ENCODE assay signal across 12 mouse cellular contexts in the genomic region with DNA sequence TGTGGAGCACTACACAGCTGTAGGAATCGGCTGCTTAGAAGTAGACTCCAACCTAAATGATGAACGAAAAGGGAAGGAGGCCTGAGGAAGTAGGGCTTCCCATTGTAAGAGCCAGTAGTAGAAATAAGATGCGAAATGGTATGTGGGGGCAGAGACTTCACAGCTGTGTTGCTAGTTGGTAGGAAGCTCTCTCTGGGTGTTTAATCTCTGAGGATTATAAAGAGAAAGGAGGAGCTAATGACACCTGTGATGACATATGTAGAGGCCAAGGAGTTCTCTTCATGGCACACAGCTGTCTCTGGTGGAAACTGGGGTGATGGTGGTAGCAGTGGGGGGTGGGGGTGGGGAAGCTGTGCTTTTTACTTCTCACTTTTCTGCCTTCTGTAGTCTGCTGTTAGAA. TPM values are rescaled to one million over a fixed set of nuclear protein-coding genes. Genes with fewer than 3 reads are reported as not detected.
DNase-seq lines count a peak whose midpoint lies in the region; ATAC-seq and TF ChIP-seq lines count a peak whose summit lies in the region.
"Had no signal": no experiment of that assay in that cellular context is flagged by ENCODE, and none has a peak within 500 bp of the region (broad histone marks: within the 10 kb centered on the region; RNA-seq: fewer than 3 reads in every experiment).

No protein-coding gene starts in this region.

- H3K27ac ChIP-seq in layer of hippocampus, adult 2 months: peak overlapping the region; percentile 48; the same call in 1 of the 2 replicates
- peak overlapping the region; percentile 75 for H3K27ac ChIP-seq in olfactory bulb, adult 2 months (ENCODE audit: insufficient read depth, low read depth, low read length)
- no peak overlapping the region for H3K27ac ChIP-seq in hindbrain, embryonic 13.5 days
- H3K27ac ChIP-seq: forebrain, embryonic 15.5 days had no signal

- DNase-seq in layer of hippocampus, adult 2 months (ENCODE audit: low spot score in 2 of 2): no peak
- no peak for DNase-seq in layer of hippocampus, postnatal 25 days (ENCODE audit: extremely low spot score in 1 of 2, low spot score in 1 of 2)
- no peak for DNase-seq in cerebellum, adult 8-10 months
- DNase-seq in urinary bladder, postnatal 10 days (ENCODE audit: low spot score): no peak
- DNase-seq: adrenal gland, postnatal 10 days; kidney, adult 8-10 months; liver, embryonic 13.5 days had no signal

- H3K4me2 ChIP-seq in hindbrain, embryonic 13.5 days: no peak overlapping the region
- H3K4me2 ChIP-seq: forebrain, embryonic 15.5 days; liver, embryonic 13.5 days had no signal

- no peaks in the 10 kb centered on the region for H3K9me3 ChIP-seq in hindbrain, embryonic 13.5 days
- H3K9me3 ChIP-seq: forebrain, embryonic 15.5 days; liver, embryonic 13.5 days had no signal

- TF ChIP-seq POLR2A in olfactory bulb, adult 2 months (IDR thresholded peaks at IDR 0.05; ENCODE audit: insufficient read depth, low read depth, low read length): no peak

- H3K9ac ChIP-seq in hindbrain, embryonic 13.5 days: no peak overlapping the region
- H3K9ac ChIP-seq: forebrain, embryonic 15.5 days; liver, embryonic 13.5 days had no signal

- 28% methylated on average over 3 of the region's 3 CpGs for WGBS in olfactory bulb, adult 2 months
- WGBS in hindbrain, embryonic 13.5 days: 89% methylated on average over 3 of the region's 3 CpGs

- H3K4me3 ChIP-seq in layer of hippocampus, adult 2 months: no peak overlapping the region
- no peak overlapping the region for H3K4me3 ChIP-seq in olfactory bulb, adult 2 months (ENCODE audit: insufficient read depth, low read depth, low read length)
- H3K4me3 ChIP-seq in hindbrain, embryonic 13.5 days: no peak overlapping the region
- H3K4me3 ChIP-seq: forebrain, embryonic 15.5 days; liver, embryonic 13.5 days had no signal

- H3K27me3 ChIP-seq in hindbrain, embryonic 13.5 days: no peaks in the 10 kb centered on the region
- H3K27me3 ChIP-seq: forebrain, embryonic 15.5 days; liver, embryonic 13.5 days had no signal

- H3K4me1 ChIP-seq in olfactory bulb, adult 2 months (ENCODE audit: control insufficient read depth, insufficient read depth, low read length): peaks cover 4% of the 10 kb centered on the region
- no peaks in the 10 kb centered on the region for H3K4me1 ChIP-seq in hindbrain, embryonic 13.5 days (replicated peaks)
- H3K4me1 ChIP-seq: forebrain, embryonic 15.5 days had no signal

- peak; percentile 40 for ATAC-seq in CD4-positive, CD25-positive, alpha-beta regulatory T cell, adult 4 months
- peak; percentile 40 for ATAC-seq in inflammation-experienced regulatory T-cells, adult 6 months
- ATAC-seq in hindbrain, embryonic 13.5 days (ENCODE audit: low FRiP score): no peak
- ATAC-seq: forebrain, embryonic 15.5 days had no signal

- peaks cover 2% of the 10 kb centered on the region; the same call in 1 of the 2 replicates for H3K36me3 ChIP-seq in hindbrain, embryonic 13.5 days
- H3K36me3 ChIP-seq: forebrain, embryonic 15.5 days; liver, embryonic 13.5 days had no signal

- TF ChIP-seq CTCF in layer of hippocampus, adult 2 months (conservative IDR thresholded peaks at IDR 0.05): no peak
- TF ChIP-seq CTCF in olfactory bulb, adult 2 months (IDR thresholded peaks at IDR 0.05; ENCODE audit: insufficient read depth, low read depth, low read length): no peak

RNA-seq across cellular contexts. Expression of a gene that starts 27.3 kb away (rescaled TPM):
- total RNA-seq in layer of hippocampus, adult 2 months (2021): 10 to 100 TPM; 20.7 to 22.6 TPM
- 10 to 100 TPM; 24.5 to 25.0 TPM for total RNA-seq in layer of hippocampus, postnatal 25 days (2021)
- 10 to 100 TPM; 84.8 to 96.8 TPM for polyA plus RNA-seq in CD4-positive, CD25-positive, alpha-beta regulatory T cell, adult 4 months (2017; shearing (Covaris generic))
- polyA plus RNA-seq in inflammation-experienced regulatory T-cells, adult 6 months (2017; shearing (Covaris generic)): 100 to 1,000 TPM in 2 of 3 experiments, 10 to 100 TPM in 1; 96.1 to 111 (median 106) TPM
- not detected in 2 replicates for polyA plus RNA-seq in olfactory bulb, adult 2 months (2012; ENCODE audit: insufficient read depth, insufficient read length, low replicate concordance, missing spikeins)
- polyA plus RNA-seq in hindbrain, embryonic 13.5 days (2015; fragmentation: Nextera tagmentation; extraction: Ambion mirVana): 66.0 and 69.2 TPM in 2 replicates

Comparison
In these comparisons a context has a peak if more than half of its experiments do, and no peak if none do; other contexts are left out.
1. RNA of a gene that starts 27.3 kb away (polyA plus RNA-seq): 96.1 to 111 TPM in inflammation-experienced regulatory T-cells, adult 6 months, 84.8 to 96.8 TPM in CD4-positive, CD25-positive, alpha-beta regulatory T cell, adult 4 months and 66.0 to 69.2 TPM in hindbrain, embryonic 13.5 days; not detected in olfactory bulb, adult 2 months; every median in the first group is over 10 times any median in the second.